Mouse (Mus musculus): ENCODE data around the gene Cntnap2. TPM values are rescaled to one million over a fixed set of nuclear protein-coding genes. Genes with fewer than 3 reads are reported as not detected.

The Cntnap2 gene
- total RNA-seq (2021): 1 to 10 TPM in 1 of 2 experiments, under 1 TPM in 1; 0.76 to 2.0 TPM
- long read RNA-seq, experiment 1, full-length matches to known transcripts: 1 of 4 reads
- long read RNA-seq, experiment 1, partial matches to known transcripts: 0 of 4 reads
- long read RNA-seq, experiment 1, other reads (novel, unspliced or antisense): 3 of 4 reads
- long read RNA-seq, experiment 2: 0 reads

DNA sequence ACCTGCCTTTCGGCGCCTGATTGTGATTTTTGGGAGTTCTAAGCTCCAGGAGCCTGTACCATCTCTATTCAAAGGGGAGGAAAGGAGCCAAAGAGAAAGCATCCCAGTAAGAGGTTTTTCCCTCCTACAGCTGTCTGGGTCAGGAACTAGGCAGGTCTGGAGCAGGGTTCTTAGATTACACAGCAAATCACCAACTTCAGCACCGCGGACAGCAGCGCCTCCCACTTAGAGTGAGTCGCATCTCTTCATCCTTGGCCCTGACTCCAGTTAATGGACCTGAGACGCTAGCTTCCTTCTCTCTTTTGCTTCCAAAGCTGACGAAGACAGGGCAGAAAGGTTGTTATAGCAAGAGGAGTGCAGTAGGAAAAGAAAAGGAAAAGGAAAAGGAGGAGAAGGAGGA is at the start of gene Cntnap2:
Gene Cntnap2, plus strand, starts transcription at position 267 of the 400 bp plus-strand sequence.
- DNase-seq: peak; percentile 58 to 64

DNA sequence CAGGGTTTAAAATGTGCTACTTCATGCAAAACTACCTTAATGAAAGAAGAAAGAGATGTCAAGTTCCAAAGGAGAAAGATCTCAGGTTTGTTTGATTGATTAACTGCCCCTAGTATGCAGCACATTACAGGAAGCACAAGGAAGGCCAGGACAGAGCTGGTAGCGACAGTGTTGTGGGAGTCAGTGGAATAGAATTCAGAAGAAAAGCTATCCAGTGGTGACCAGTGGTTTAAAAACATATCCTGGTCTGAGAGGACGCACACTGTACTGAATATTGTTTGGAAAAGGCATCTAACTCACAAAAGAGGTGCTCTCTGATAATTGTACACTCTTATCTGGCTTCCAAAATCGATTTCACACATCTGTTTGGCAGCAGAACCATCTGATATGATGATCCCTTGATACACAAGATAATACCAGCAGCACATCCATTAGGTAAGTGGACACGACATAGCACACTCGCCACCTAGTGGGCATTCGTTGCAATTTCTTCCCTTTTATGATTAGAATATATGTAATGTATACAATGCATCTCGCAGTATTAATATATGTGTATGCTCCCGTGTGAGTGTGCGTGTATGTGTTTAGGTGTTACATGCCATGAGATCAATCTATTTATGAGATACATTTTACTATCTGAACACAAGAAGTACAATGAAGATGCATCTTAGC is 33.0 kb upstream of the Cntnap2 start:
- DNase-seq: peak; percentile 17 to 21

- DNase-seq: no peak
These were observed 19.7 kb upstream of the Cntnap2 start for GRCm38 (mm10) chr6:45039454-45039853.

- DNase-seq: peak; percentile 1 to 5
These were observed 657 bp downstream of the Cntnap2 start for GRCm38 (mm10) chr6:45059556-45060471.

GRCm38 (mm10) chr6:45062214-45062997 is 3.2 kb downstream of the Cntnap2 start:
- DNase-seq: no peak

GRCm38 (mm10) chr6:45088304-45088703 is 29.1 kb downstream of the Cntnap2 start:
- DNase-seq: peak; percentile 13 to 23

- DNase-seq: no peak
These were observed 54.5 kb downstream of the Cntnap2 start for GRCm38 (mm10) chr6:45113613-45114012.

GRCm38 (mm10) chr6:45144882-45145281 is 85.7 kb downstream of the Cntnap2 start:
- no peak for DNase-seq

DNA sequence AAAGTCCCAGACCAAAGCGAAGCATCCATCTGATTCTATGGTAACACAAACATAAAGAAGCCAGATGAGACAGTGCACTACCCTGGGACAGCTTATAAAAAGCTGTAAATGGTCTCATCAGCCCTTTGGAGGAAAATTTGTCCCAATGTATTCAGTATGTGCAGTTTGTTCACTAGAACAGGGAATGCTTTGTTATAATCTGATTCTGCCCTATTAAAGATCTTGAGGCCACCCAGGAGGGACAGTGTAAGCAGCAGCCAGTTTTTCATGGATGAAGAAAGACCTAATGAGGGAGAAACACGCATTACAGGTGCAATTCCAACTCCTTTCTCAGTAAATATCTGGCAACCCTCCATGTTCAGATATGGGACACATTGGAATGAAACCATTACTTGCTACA is 145.9 kb downstream of the Cntnap2 start:
- no peak for DNase-seq

DNA sequence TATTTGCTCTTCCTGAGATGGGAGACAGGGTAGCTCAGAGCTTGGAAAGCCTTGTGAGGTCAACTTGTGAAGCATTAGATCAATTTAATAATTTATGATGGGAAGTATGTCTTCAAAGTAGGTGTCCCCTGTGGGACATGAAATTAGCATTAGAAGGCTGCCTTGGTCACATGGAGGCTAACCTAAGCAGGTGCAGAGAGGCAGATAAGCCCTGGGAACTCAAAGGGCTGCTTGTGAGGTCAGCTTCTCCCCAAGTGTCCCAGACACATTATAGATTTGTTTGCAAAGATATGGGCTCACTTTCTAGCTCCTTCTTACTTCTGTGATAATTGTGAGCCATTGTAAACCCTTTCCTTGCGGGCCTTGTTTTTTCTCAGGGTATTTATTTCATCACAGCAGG is 155.2 kb downstream of the Cntnap2 start:
- DNase-seq: no peak

GRCm38 (mm10) chr6:45229002-45229401 is 169.8 kb downstream of the Cntnap2 start:
- DNase-seq: no peak

GRCm38 (mm10) chr6:45232571-45232970 is 173.4 kb downstream of the Cntnap2 start:
- DNase-seq: no peak

GRCm38 (mm10) chr6:45236531-45236930 is 177.4 kb downstream of the Cntnap2 start:
- no peak for DNase-seq

- no peak for DNase-seq
These were observed 179.0 kb downstream of the Cntnap2 start for GRCm38 (mm10) chr6:45238117-45238516.

- DNase-seq: no peak
These were observed 182.1 kb downstream of the Cntnap2 start for GRCm38 (mm10) chr6:45241218-45241617.

DNA sequence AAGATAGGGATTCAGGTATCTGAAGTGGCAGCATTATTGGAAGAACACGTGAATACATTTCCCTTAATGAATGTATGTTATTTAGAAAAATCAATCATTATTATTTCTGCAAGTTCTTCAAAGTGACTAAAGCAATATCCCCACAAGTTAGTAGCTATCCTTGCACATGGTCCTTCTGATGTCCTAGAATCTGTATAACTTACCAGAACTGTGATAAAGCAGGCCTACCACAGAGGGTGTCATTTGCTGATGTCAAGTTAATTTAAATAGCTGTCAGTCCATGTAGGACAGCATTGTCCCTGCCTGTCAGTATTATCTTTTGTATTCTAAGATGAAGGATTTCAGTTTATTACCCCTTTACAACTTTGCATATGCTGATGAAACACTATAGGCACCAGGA is 185.5 kb downstream of the Cntnap2 start:
- no peak for DNase-seq

DNA sequence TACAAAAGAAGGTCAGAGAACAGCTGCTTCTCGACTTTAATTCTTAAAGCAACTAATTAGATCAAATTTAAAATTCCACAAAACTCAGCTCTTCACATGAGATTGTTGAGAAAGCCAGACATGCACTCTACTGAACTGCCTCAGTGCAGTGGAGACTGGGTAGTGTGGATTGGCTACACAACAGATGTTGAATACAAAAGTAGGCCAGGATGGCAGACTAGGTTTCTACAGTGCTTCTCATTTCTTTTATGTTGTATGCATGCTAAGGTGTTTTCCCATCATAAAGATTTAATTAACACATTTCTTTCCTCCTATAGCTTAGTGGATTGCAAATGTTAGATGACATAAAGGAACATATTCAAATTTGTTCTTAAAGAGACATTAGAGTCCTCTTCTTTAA is 198.9 kb downstream of the Cntnap2 start:
- no peak for DNase-seq

DNA sequence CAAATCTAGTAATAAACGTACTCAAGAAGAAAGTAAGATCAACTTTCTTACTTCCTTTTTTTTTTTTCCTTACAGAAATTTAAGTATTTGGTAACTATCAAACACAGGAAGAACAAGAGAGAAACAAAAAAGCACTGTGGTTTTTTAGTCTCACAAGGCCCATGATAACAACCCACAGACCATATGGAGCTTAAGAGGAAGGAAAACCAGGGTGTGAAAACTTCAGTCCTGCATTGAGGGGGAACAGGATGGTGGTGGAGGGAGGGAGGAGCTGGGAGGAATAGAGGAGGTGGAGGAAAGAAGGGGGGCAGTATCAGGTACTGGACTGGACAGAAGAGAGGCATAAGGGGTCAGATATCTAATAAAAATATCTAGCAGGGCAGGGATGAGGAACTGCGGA is 212.4 kb downstream of the Cntnap2 start:
- DNase-seq: no peak

GRCm38 (mm10) chr6:45273259-45273775 is 214.2 kb downstream of the Cntnap2 start:
- DNase-seq: no peak

GRCm38 (mm10) chr6:45290154-45290553 is 231.0 kb downstream of the Cntnap2 start:
- DNase-seq: no peak

DNA sequence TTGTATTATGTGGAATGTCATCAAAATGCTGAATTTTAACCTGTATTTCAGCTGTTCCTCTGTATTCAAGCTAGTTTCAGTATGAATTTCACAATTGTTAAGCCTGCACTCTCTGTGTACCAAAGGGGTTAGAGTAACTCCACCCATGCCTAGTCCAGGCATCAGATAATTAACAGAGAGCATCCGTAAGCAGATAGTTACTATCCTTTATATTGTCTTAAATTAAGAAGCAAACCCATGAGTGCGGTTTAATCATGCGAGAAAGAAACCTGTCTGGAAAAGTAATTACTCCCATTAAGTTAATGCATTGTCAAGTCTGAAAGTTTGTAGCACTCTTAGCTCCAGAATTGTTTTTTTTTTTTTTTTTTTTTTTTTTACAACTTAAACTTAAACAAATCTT is 258.3 kb downstream of the Cntnap2 start:
- no peak for DNase-seq

- peak; percentile 53 to 68 for DNase-seq
These were observed 264.3 kb downstream of the Cntnap2 start for GRCm38 (mm10) chr6:45323505-45323904.
